Mouse (Mus musculus) neural tube, embryonic 12.5 days (tissue): ENCODE results near the gene Gm45213. TPM values are rescaled to one million over a fixed set of nuclear protein-coding genes. Genes with fewer than 3 reads are reported as not detected.
A peak's percentile ranks its signal among the peaks of the same experiment; 100 is the strongest.

Source experiments
- ATAC-seq: fragments of 200-750 bp; cut with Nextera tagmentation; 2 replicates; pipeline ENCODE4 v1.8.0; 2017; ENCODE audit warnings: low read depth, mild to moderate bottlenecking, moderate TSS enrichment, moderate library complexity; ENCODE audit not compliant: low FRiP score
- H3K27ac ChIP-seq: fragments of 300-500 bp; sonication (generic); 2 replicates; pipeline ENCODE4 v1.5.1; 2016
- H3K27me3 ChIP-seq: fragments of 300-500 bp; sonication (generic); replicated peaks from 2 replicates; pipeline ENCODE4 v1.6.1; 2016; ENCODE audit warnings: mild to moderate bottlenecking
- H3K36me3 ChIP-seq: fragments of 300-500 bp; sonication (generic); 2 replicates; pipeline ENCODE4 v1.6.1; 2016; ENCODE audit warnings: mild to moderate bottlenecking
- H3K4me1 ChIP-seq: fragments of 300-500 bp; sonication (generic); 2 replicates; pipeline ENCODE4 v1.6.1; 2016
- H3K4me2 ChIP-seq: fragments of 300-500 bp; sonication (generic); replicated peaks from 2 replicates; pipeline ENCODE4 v1.6.1; 2016; ENCODE audit warnings: mild to moderate bottlenecking
- H3K4me3 ChIP-seq: fragments of 300-500 bp; sonication (generic); 2 replicates; pipeline ENCODE4 v1.5.1; 2016
- H3K9ac ChIP-seq: fragments of 300-500 bp; sonication (generic); 2 replicates; pipeline ENCODE4 v1.6.1; 2016; ENCODE audit warnings: mild to moderate bottlenecking
- H3K9me3 ChIP-seq: fragments of 300-500 bp; sonication (generic); 2 replicates; pipeline ENCODE4 v1.6.1; 2016; ENCODE audit warnings: mild to moderate bottlenecking
- WGBS: fragments of 180-500 bp; shearing (Covaris S2); methylation state at CpG from one replicate; pipeline ENCODE4 v1.1.7; 2016; 5-methylcytosine and 5-hydroxymethylcytosine counted together
- polyA plus RNA-seq: library from polyadenylated mRNA; unstranded; fragments of >200 nt; fragmentation: Nextera tagmentation; extraction: Ambion mirVana; gene quantifications from 2 replicates; pipeline ENCODE4 v1.2.1, GENCODE M21; 2016

The Gm45213 gene
- polyA plus RNA-seq, 1 experiment from 2014 or later = not detected

GRCm38 (mm10) chr7:66094141-66094540 is 50.7 kb downstream of the Gm45213 start:
- Histone ChIP-seq H3K36me3 (peaks cover 25% of the 10 kb centered on the region), H3K4me1 (no peaks in the 10 kb centered on the region), H3K27ac (no peak overlapping the region), H3K9ac (no peak overlapping the region), H3K4me3 (no peak overlapping the region), H3K9me3 (no peaks in the 10 kb centered on the region), H3K27me3 (no peaks in the 10 kb centered on the region), H3K4me2 (no peak overlapping the region)
- ATAC-seq = no peak
- 85% methylated on average over 5 of the region's 5 CpGs for WGBS

GRCm38 (mm10) chr7:66098803-66099202 is 55.4 kb downstream of the Gm45213 start:
- no peak overlapping the region for H3K4me2 ChIP-seq
- no peak overlapping the region for H3K9ac ChIP-seq
- H3K27me3 ChIP-seq = no peaks in the 10 kb centered on the region
- no peak overlapping the region for H3K4me3 ChIP-seq
- H3K36me3 ChIP-seq = no peaks in the 10 kb centered on the region
- H3K4me1 ChIP-seq = no peaks in the 10 kb centered on the region
- no peak for ATAC-seq
- no peaks in the 10 kb centered on the region for H3K9me3 ChIP-seq
- H3K27ac ChIP-seq = no peak overlapping the region
- WGBS = 82% methylated on average over 7 of the region's 7 CpGs

- no peak overlapping the region for H3K4me3 ChIP-seq
- no peak overlapping the region for H3K27ac ChIP-seq
- H3K9ac ChIP-seq = no peak overlapping the region
- no peak overlapping the region for H3K4me2 ChIP-seq
- H3K27me3 ChIP-seq = no peaks in the 10 kb centered on the region
- no peaks in the 10 kb centered on the region for H3K9me3 ChIP-seq
- ATAC-seq = no peak
- whole genome bisulfite sequencing = 8% methylated on average over 4 of the region's 4 CpGs
- H3K36me3 ChIP-seq = no peaks in the 10 kb centered on the region
- no peaks in the 10 kb centered on the region for H3K4me1 ChIP-seq
Measured at GRCm38 (mm10) chr7:66101866-66102265, 58.5 kb downstream of the Gm45213 start.

- Histone ChIP-seq H3K9me3 (no peaks in the 10 kb centered on the region), H3K27me3 (no peaks in the 10 kb centered on the region), H3K36me3 (no peaks in the 10 kb centered on the region), H3K9ac (no peak overlapping the region), H3K4me2 (no peak overlapping the region), H3K27ac (no peak overlapping the region), H3K4me1 (peaks cover 4% of the 10 kb centered on the region; the same call in 1 of the 2 replicates), H3K4me3 (no peak overlapping the region)
- ATAC-seq = no peak
- WGBS = 88% methylated on average over 5 of the region's 5 CpGs
Measured at GRCm38 (mm10) chr7:66104531-66104930, 61.1 kb downstream of the Gm45213 start.

GRCm38 (mm10) chr7:66105771-66106170 is 62.4 kb downstream of the Gm45213 start:
- H3K27ac ChIP-seq = no peak overlapping the region
- no peaks in the 10 kb centered on the region for H3K9me3 ChIP-seq
- no peak for ATAC-seq
- 65% methylated on average over 4 of the region's 4 CpGs for WGBS
- no peak overlapping the region for H3K4me2 ChIP-seq
- no peak overlapping the region for H3K4me3 ChIP-seq
- no peaks in the 10 kb centered on the region for H3K27me3 ChIP-seq
- no peak overlapping the region for H3K9ac ChIP-seq
- H3K36me3 ChIP-seq = no peaks in the 10 kb centered on the region
- peaks cover 6% of the 10 kb centered on the region; the same call in 1 of the 2 replicates for H3K4me1 ChIP-seq

GRCm38 (mm10) chr7:66106581-66107056 is 63.2 kb downstream of the Gm45213 start:
- ATAC-seq = no peak
- no peaks in the 10 kb centered on the region for H3K9me3 ChIP-seq
- no peak overlapping the region for H3K9ac ChIP-seq
- peaks cover 12% of the 10 kb centered on the region for H3K4me1 ChIP-seq
- 81% methylated on average over 7 of the region's 7 CpGs for WGBS
- no peak overlapping the region for H3K27ac ChIP-seq
- H3K4me2 ChIP-seq = no peak overlapping the region
- no peaks in the 10 kb centered on the region for H3K36me3 ChIP-seq
- no peaks in the 10 kb centered on the region for H3K27me3 ChIP-seq
- H3K4me3 ChIP-seq = no peak overlapping the region

GRCm38 (mm10) chr7:66107206-66107605 is 63.8 kb downstream of the Gm45213 start:
- no peaks in the 10 kb centered on the region for H3K27me3 ChIP-seq
- no peaks in the 10 kb centered on the region for H3K36me3 ChIP-seq
- no peak overlapping the region for H3K27ac ChIP-seq
- H3K9ac ChIP-seq = no peak overlapping the region
- no peaks in the 10 kb centered on the region for H3K9me3 ChIP-seq
- H3K4me2 ChIP-seq = no peak overlapping the region
- ATAC-seq = no peak
- H3K4me1 ChIP-seq = peaks cover 17% of the 10 kb centered on the region
- WGBS = 81% methylated on average over 11 of the region's 11 CpGs
- no peak overlapping the region for H3K4me3 ChIP-seq

GRCm38 (mm10) chr7:66107930-66108329 is 64.5 kb downstream of the Gm45213 start:
- H3K4me2 ChIP-seq = no peak overlapping the region
- no peak for ATAC-seq
- H3K9me3 ChIP-seq = no peaks in the 10 kb centered on the region
- H3K4me3 ChIP-seq = no peak overlapping the region
- H3K4me1 ChIP-seq = peaks cover 21% of the 10 kb centered on the region
- no peak overlapping the region for H3K9ac ChIP-seq
- H3K27me3 ChIP-seq = no peaks in the 10 kb centered on the region
- no peak overlapping the region for H3K27ac ChIP-seq
- no peaks in the 10 kb centered on the region for H3K36me3 ChIP-seq
- WGBS = 11% methylated on average over 7 of the region's 7 CpGs

GRCm38 (mm10) chr7:66108961-66109854 is 65.8 kb downstream of the Gm45213 start, which contains the start of gene Chsy1:
TSS of gene Chsy1 (plus strand) at chr7:66109515.
- under 1% methylated on average over 110 of the region's 123 CpGs for WGBS
- no peaks in the 10 kb centered on the region for H3K9me3 ChIP-seq
- no peaks in the 10 kb centered on the region for H3K36me3 ChIP-seq
- ATAC-seq = peak; percentile 89
- peak within 1 kb of the TSS; percentile 87 for H3K27ac ChIP-seq
- H3K9ac ChIP-seq = peak within 1 kb of the TSS; percentile 96
- H3K4me3 ChIP-seq = peak within 1 kb of the TSS; percentile 92
- no peaks in the 10 kb centered on the region for H3K27me3 ChIP-seq
- H3K4me1 ChIP-seq = peaks cover 26% of the 10 kb centered on the region
- H3K4me2 ChIP-seq = peak within 1 kb of the TSS; percentile 93

GRCm38 (mm10) chr7:66109855-66110635 is 66.6 kb downstream of the Gm45213 start:
- peak; percentile 45; the same call in 1 of the 2 replicates for ATAC-seq
- H3K9ac ChIP-seq = peak overlapping the region; percentile 96
- H3K27me3 ChIP-seq = no peaks in the 10 kb centered on the region
- peak overlapping the region; percentile 83 for H3K27ac ChIP-seq
- under 1% methylated on average over 64 of the region's 77 CpGs for WGBS
- H3K36me3 ChIP-seq = no peaks in the 10 kb centered on the region
- H3K4me2 ChIP-seq = peak overlapping the region; percentile 68
- peaks cover 29% of the 10 kb centered on the region for H3K4me1 ChIP-seq
- H3K4me3 ChIP-seq = peak overlapping the region; percentile 92
- no peaks in the 10 kb centered on the region for H3K9me3 ChIP-seq

- 3% methylated on average over 10 of the region's 10 CpGs for WGBS
- Histone ChIP-seq H3K36me3 (no peaks in the 10 kb centered on the region), H3K27ac (no peak overlapping the region), H3K4me1 (peaks cover 30% of the 10 kb centered on the region), H3K9me3 (no peaks in the 10 kb centered on the region), H3K4me3 (peak overlapping the region; percentile 92), H3K9ac (peak overlapping the region; percentile 96), H3K27me3 (no peaks in the 10 kb centered on the region), H3K4me2 (peak overlapping the region; percentile 68)
- ATAC-seq = no peak
Measured at GRCm38 (mm10) chr7:66110636-66111112, 67.3 kb downstream of the Gm45213 start.

GRCm38 (mm10) chr7:66111211-66111610 is 67.8 kb downstream of the Gm45213 start:
- peaks cover 35% of the 10 kb centered on the region for H3K4me1 ChIP-seq
- H3K27ac ChIP-seq = no peak overlapping the region
- H3K9me3 ChIP-seq = no peaks in the 10 kb centered on the region
- peak overlapping the region; percentile 68 for H3K4me2 ChIP-seq
- ATAC-seq = no peak
- peak overlapping the region; percentile 92 for H3K4me3 ChIP-seq
- no peaks in the 10 kb centered on the region for H3K36me3 ChIP-seq
- peak overlapping the region; percentile 96; the same call in 1 of the 2 replicates for H3K9ac ChIP-seq
- no peaks in the 10 kb centered on the region for H3K27me3 ChIP-seq
- WGBS = 58% methylated on average over 10 of the region's 10 CpGs
